Mouse (Mus musculus): ENCODE results near the gene Tnr.

- TF ChIP-seq GATA1 (IDR thresholded peaks at IDR 0.05; ENCODE audit: borderline replicate concordance, low read length), result no peak
- TF ChIP-seq FLI1 (IDR thresholded peaks at IDR 0.05; ENCODE audit: low read length), result no peak
Measured at GRCm38 (mm10) chr1:159932598-159932997, 409.0 kb downstream of the Tnr start.
